Mouse (Mus musculus): ENCODE data around the gene S1pr2.

DNA sequence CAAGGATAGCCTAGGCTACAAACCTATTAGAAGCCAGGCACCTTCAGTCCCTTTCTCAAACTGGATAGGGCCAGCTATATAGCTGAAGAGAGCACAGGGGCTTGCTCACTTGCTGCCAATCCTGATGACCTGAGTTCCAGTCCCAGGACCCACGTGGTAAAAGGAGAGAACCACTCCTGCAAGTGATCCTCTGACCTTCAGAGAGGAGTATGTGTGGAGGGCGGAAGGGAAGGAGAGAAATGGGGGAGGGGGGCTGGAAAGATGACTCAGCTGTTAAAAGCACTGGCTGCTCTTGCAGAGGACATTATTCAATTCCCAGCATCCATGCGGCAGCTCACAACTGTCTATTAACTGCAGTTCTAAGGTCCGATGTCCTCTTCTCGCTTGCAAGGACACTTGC lies 2.6 kb upstream of the S1pr2 start:
- TF ChIP-seq CTCF (conservative IDR thresholded peaks at IDR 0.05 in 1 of 2, IDR thresholded peaks at IDR 0.05 in 1 of 2; ENCODE audit: low read depth in 2 of 2, low read length in 2 of 2): no peak
- no peak for TF ChIP-seq POLR2A (IDR thresholded peaks at IDR 0.05; ENCODE audit: low read depth, low read length)
- TF ChIP-seq JUN (IDR thresholded peaks at IDR 0.05; ENCODE audit: insufficient read depth, low read depth, low read length): no peak
- TF ChIP-seq MAZ (IDR thresholded peaks at IDR 0.05; ENCODE audit: low read depth, low read length): no peak
- TF ChIP-seq NRF1 (IDR thresholded peaks at IDR 0.05; ENCODE audit: low read depth, low read length): no peak
- no peak for TF ChIP-seq ZC3H11A (IDR thresholded peaks at IDR 0.05; ENCODE audit: low read depth, low read length)
- no peak for TF ChIP-seq USF1 (IDR thresholded peaks at IDR 0.05; ENCODE audit: low read depth, low read length)
